Mouse (Mus musculus): ENCODE measurements around the gene Ccdc85c.

The Ccdc85c gene

GRCm38 (mm10) chr12:108269699-108270098, 5.5 kb downstream of the Ccdc85c start:
- no peak for DNase-seq (ENCODE audit: low read depth, low spot score)

- no peak for DNase-seq (ENCODE audit: low read depth, low spot score)
These were observed 6.3 kb downstream of the Ccdc85c start for GRCm38 (mm10) chr12:108268970-108269369.

- DNase-seq (ENCODE audit: low read depth, low spot score) = no peak
These were observed 7.6 kb downstream of the Ccdc85c start for GRCm38 (mm10) chr12:108267653-108268052.

GRCm38 (mm10) chr12:108265831-108266619, 9.2 kb downstream of the Ccdc85c start:
- DNase-seq (ENCODE audit: low read depth, low spot score) = no peak

GRCm38 (mm10) chr12:108264918-108265317, 10.3 kb downstream of the Ccdc85c start:
- DNase-seq (ENCODE audit: low read depth, low spot score) = no peak

GRCm38 (mm10) chr12:108260950-108261349, 14.3 kb downstream of the Ccdc85c start:
- no peak for DNase-seq (ENCODE audit: low read depth, low spot score)

GRCm38 (mm10) chr12:108259322-108260049, 15.7 kb downstream of the Ccdc85c start:
- DNase-seq (ENCODE audit: low read depth, low spot score) = no peak

- DNase-seq (ENCODE audit: low read depth, low spot score) = no peak
These were observed 18.5 kb downstream of the Ccdc85c start for GRCm38 (mm10) chr12:108256734-108257133.

GRCm38 (mm10) chr12:108255960-108256359, 19.3 kb downstream of the Ccdc85c start:
- no peak for DNase-seq (ENCODE audit: low read depth, low spot score)

- no peak for DNase-seq (ENCODE audit: low read depth, low spot score)
These were observed 19.7 kb downstream of the Ccdc85c start for GRCm38 (mm10) chr12:108255511-108255919.

- no peak for DNase-seq (ENCODE audit: low read depth, low spot score)
These were observed 22.2 kb downstream of the Ccdc85c start for GRCm38 (mm10) chr12:108253042-108253441.

- DNase-seq (ENCODE audit: low read depth, low spot score) = no peak
These were observed 23.2 kb downstream of the Ccdc85c start for GRCm38 (mm10) chr12:108251825-108252542.

GRCm38 (mm10) chr12:108251034-108251792, 24.0 kb downstream of the Ccdc85c start:
- no peak for DNase-seq (ENCODE audit: low read depth, low spot score)

- no peak for DNase-seq (ENCODE audit: low read depth, low spot score)
These were observed 25.7 kb downstream of the Ccdc85c start for GRCm38 (mm10) chr12:108249522-108249921.

GRCm38 (mm10) chr12:108249019-108249418, 26.2 kb downstream of the Ccdc85c start:
- no peak for DNase-seq (ENCODE audit: low read depth, low spot score)

- DNase-seq (ENCODE audit: low read depth, low spot score) = no peak
These were observed 28.3 kb downstream of the Ccdc85c start for GRCm38 (mm10) chr12:108246759-108247500.

- no peak for DNase-seq (ENCODE audit: low read depth, low spot score)
These were observed 29.6 kb downstream of the Ccdc85c start for GRCm38 (mm10) chr12:108245579-108245978.

- DNase-seq (ENCODE audit: low read depth, low spot score) = no peak
These were observed 30.4 kb downstream of the Ccdc85c start for GRCm38 (mm10) chr12:108244778-108245177.

GRCm38 (mm10) chr12:108242243-108242745, 32.9 kb downstream of the Ccdc85c start:
- no peak for DNase-seq (ENCODE audit: low read depth, low spot score)

- no peak for DNase-seq (ENCODE audit: low read depth, low spot score)
These were observed 33.6 kb downstream of the Ccdc85c start for GRCm38 (mm10) chr12:108241626-108242025.

Measured in c-Kit-negative CD71-positive TER-119-positive erythroid progenitor cells, embryonic 14.5 days (primary cell).